Mouse (Mus musculus) liver, embryonic 14.5 days (tissue): ENCODE data around the gene Vapb. TPM values are rescaled to one million over a fixed set of nuclear protein-coding genes. Genes with fewer than 3 reads are reported as not detected.
"Not testable (repeated sequence)": the region's sequence is repeated elsewhere in the genome, so short reads cannot be mapped to it uniquely, and the experiment has no call there.

ENCODE experiments used
- ATAC-seq: fragments of 200-750 bp; cut with Nextera tagmentation; 2 replicates; pipeline ENCODE4 v1.8.0; 2017; ENCODE audit warnings: moderate number of reproducible peaks, mild to moderate bottlenecking, moderate library complexity; ENCODE audit not compliant: insufficient read depth
- DNase-seq, 3 experiments: peaks; one replicate each; pipeline ENCODE4 v3.0.0-alpha.2; 2012 to 2013; ENCODE audit warnings: low read depth in 3 of 3, low spot score in 3 of 3
- H3K27ac ChIP-seq: fragments of 300-500 bp; sonication (generic); 2 replicates; pipeline ENCODE4 v1.5.1; 2014; ENCODE audit warnings: moderate library complexity, mild to moderate bottlenecking, control low read depth, inconsistent platforms
- H3K27me3 ChIP-seq: fragments of 300-500 bp; sonication (generic); 2 replicates; pipeline ENCODE4 v1.6.1; 2014; ENCODE audit warnings: mild to moderate bottlenecking, low read length, moderate library complexity; ENCODE audit not compliant: control insufficient read depth, insufficient read depth
- H3K36me3 ChIP-seq: fragments of 300-500 bp; sonication (generic); replicated peaks from 2 replicates; pipeline ENCODE4 v1.6.1; 2014; ENCODE audit warnings: low read depth; ENCODE audit not compliant: control insufficient read depth, insufficient read depth
- H3K4me1 ChIP-seq, 2 experiments: fragments of 200-500 bp in 1 of 2; fragments of 300-500 bp in 1 of 2; sonication (generic) in 1 of 2; replicated peaks; 2 replicates each; pipeline ENCODE4 v1.6.1; 2012 to 2014; ENCODE audit warnings: antibody characterized with exemption in 1 of 2, inconsistent platforms in 1 of 2, low read length in 1 of 2; ENCODE audit not compliant: control insufficient read depth in 2 of 2, insufficient read depth in 2 of 2
- H3K4me2 ChIP-seq: fragments of 300-500 bp; sonication (generic); 2 replicates; pipeline ENCODE4 v1.6.1; 2014; ENCODE audit warnings: low read depth, mild to moderate bottlenecking, control low read depth, moderate library complexity
- H3K4me3 ChIP-seq, 2 experiments: fragments of 200-500 bp in 1 of 2; fragments of 300-500 bp in 1 of 2; sonication (generic) in 1 of 2; 2 replicates each; pipeline ENCODE4 v1.5.1; 2012 to 2014; ENCODE audit warnings: low read depth in 2 of 2, low read length in 2 of 2, mild to moderate bottlenecking in 2 of 2, control low read depth in 1 of 2, inconsistent platforms in 1 of 2, moderate library complexity in 1 of 2; ENCODE audit not compliant: insufficient read depth in 1 of 2
- H3K9ac ChIP-seq: fragments of 300-500 bp; sonication (generic); replicated peaks from 2 replicates; pipeline ENCODE4 v1.6.1; 2014; ENCODE audit warnings: mild to moderate bottlenecking, control low read depth, moderate library complexity
- H3K9me3 ChIP-seq: fragments of 300-500 bp; sonication (generic); 2 replicates; pipeline ENCODE4 v1.6.1; 2016; ENCODE audit warnings: low read length, mixed read lengths; ENCODE audit not compliant: control insufficient read depth
- CTCF ChIP-seq: IDR thresholded peaks from 2 replicates; pipeline ENCODE4 v1.5.1; 2016; ENCODE audit warnings: antibody characterized with exemption, low read depth, control low read depth
- EP300 ChIP-seq: IDR thresholded peaks from 2 replicates; pipeline ENCODE4 v1.6.1; 2016; ENCODE audit warnings: antibody characterized with exemption, low read depth
- WGBS: fragments of 180-500 bp; shearing (Covaris S2); extraction: QIAGEN DNeasy Blood & Tissue Kit; methylation state at CpG from one replicate; pipeline ENCODE4 v1.1.7; 2014; ENCODE audit not compliant: insufficient replicate concordance; 5-methylcytosine and 5-hydroxymethylcytosine counted together
- polyA plus RNA-seq, 2 experiments: library from polyadenylated mRNA; depleted of rRNA in 1 of 2; stranded (reverse) in 1 of 2; unstranded in 1 of 2; fragments of >200 nt; fragmentation: Nextera tagmentation in 1 of 2; extraction: Ambion mirVana in 1 of 2; gene quantifications; 2 replicates each; pipeline versions ENCODE4 v1.2.1 to v1.2.3; 2012 to 2014

Vapb gene
- polyA plus RNA-seq, 2 experiments: 5.8 to 8.3 TPM

DNA sequence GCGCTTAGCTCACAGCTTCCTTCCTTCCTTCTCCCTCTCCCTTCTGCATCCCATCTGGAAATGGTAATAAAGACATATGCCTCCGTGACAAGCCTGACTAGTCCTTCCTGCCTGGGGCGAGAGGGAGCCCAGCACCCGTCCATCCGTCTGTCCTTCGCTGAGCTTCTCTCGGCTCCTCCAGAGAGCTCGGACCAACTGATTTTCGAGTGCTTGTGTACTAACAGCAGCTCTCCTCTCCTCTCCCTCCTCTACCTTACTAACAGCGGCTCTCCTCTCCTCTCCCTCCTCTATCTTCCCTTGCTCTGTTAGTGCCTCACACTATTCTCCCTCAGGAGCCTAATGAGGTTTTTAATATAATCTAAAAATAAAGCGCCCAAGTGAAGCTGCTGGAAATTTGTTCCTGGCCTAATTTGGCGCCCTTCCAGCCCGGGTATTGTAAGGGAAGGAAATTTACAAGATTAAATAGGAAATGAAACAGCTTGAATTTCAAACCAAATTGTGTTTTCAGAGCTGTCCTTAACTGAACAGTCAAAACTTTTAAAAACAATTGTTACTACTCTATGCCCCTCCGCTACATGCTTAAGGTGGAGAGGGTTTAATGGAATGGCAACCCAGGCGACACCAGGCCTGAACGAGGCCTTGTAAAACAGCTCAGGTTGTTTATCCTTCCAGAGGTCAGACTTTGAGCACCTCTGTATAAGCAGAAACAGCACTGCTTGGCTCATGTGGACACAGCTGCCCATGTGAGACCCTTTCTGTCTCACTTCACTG lies 35.0 kb upstream of the Vapb start:
- ATAC-seq: no peak
- WGBS: 75% methylated on average over 16 of the region's 16 CpGs
- Histone ChIP-seq H3K4me3 (no peak overlapping the region), H3K9ac (no peak overlapping the region), H3K4me1 (no peaks in the 10 kb centered on the region), H3K9me3 (no peaks in the 10 kb centered on the region), H3K4me2 (no peak overlapping the region), H3K36me3 (peaks cover 12% of the 10 kb centered on the region), H3K27me3 (no peaks in the 10 kb centered on the region), H3K27ac (no peak overlapping the region)
- no peak for DNase-seq
- no peak for TF ChIP-seq CTCF
- TF ChIP-seq EP300: no peak

DNA sequence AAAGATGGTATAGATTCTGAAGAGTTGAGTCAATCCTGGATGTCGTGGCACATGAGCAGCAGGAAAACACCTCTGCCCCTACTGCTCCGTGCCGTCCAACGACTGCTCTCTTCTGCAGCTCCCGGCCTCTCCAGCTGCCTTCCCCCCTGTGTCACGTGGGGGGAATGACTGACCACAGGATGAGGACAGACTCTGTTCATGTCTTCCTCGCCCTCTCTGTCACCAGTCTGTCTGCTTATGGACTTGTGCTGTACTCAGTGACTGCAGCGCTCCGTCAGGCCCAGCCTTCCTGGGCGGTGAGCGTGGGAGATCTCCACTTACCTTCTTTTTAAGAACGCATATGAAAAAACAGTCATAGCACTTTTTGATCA lies 34.5 kb upstream of the Vapb start:
- Histone ChIP-seq H3K27ac (no peak overlapping the region), H3K4me3 (no peak overlapping the region), H3K4me1 (no peaks in the 10 kb centered on the region), H3K4me2 (no peak overlapping the region), H3K9me3 (no peaks in the 10 kb centered on the region), H3K9ac (no peak overlapping the region), H3K27me3 (no peaks in the 10 kb centered on the region), H3K36me3 (peaks cover 12% of the 10 kb centered on the region)
- WGBS: 82% methylated on average over 12 of the region's 12 CpGs
- TF ChIP-seq CTCF (no peak), EP300 (no peak)
- DNase-seq: no peak
- ATAC-seq: no peak

DNA sequence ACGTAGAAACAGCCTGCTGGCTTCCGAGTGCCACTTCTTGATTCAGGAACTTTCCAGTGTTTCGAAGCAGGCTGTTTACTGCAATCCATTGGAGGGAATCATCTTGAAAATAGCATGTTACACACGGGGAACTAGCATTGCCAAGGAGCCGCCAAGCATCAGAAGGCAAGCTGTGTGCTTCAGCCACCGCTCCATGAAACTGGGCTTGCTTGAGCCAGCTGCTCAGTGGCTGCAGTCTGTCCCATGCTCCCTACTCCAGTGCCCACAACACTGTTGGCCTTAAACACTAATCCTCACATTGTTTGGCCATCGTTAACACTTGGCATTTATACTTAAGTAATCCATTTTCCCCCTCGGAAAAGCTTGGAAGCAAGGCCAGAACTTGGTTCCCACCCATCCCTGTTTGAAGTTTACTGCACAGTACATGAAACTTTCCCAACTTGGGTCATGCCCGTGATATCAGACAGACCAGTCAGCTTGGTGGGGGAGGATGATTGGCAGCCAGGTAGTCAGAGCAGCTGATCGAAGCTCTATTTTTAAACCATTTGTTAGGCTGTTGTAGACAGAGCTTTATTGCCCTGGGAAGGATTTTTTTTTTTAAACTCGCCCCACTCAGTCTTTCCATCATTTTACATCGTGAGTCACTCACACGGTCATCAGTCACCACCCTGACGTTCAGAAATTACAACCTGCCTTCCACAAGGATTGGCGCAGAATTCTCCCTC lies 31.3 kb upstream of the Vapb start:
- Histone ChIP-seq H3K36me3 (peaks cover 6% of the 10 kb centered on the region), H3K4me1 (peaks cover 0 to 2% of the 10 kb centered on the region in 2 experiments; a peak in 1 of 4 replicates), H3K9ac (no peak overlapping the region), H3K9me3 (no peaks in the 10 kb centered on the region), H3K27me3 (no peaks in the 10 kb centered on the region), H3K4me3 (no peak overlapping the region), H3K27ac (no peak overlapping the region), H3K4me2 (no peak overlapping the region)
- 85% methylated on average over 15 of the region's 15 CpGs for WGBS
- ATAC-seq (no peak), DNase-seq (no peak)
- TF ChIP-seq CTCF: no peak
- TF ChIP-seq EP300: no peak

DNA sequence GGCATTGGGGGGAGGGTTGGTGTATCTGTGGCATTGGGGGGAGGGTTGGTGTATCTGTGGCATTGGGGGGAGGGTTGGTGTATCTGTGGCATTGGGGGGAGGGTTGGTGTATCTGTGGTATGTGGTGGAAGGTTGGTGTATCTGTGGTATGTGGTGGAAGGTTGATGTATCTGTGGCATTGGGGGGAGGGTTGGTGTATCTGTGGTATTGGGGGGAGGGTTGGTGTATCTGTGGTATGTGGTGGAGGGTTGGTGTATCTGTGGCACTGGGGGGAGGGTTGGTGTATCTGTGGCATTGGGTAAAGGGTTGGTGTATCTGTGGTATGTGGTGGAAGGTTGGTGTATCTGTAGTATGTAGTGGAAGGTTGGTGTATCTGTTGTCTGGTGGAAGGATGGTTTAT lies 29.7 kb upstream of the Vapb start:
- not testable (repeated sequence) for H3K27me3 ChIP-seq, H3K4me1 ChIP-seq, DNase-seq, H3K4me2 ChIP-seq, H3K9ac ChIP-seq, H3K4me3 ChIP-seq, H3K9me3 ChIP-seq, ATAC-seq, H3K36me3 ChIP-seq, H3K27ac ChIP-seq

DNA sequence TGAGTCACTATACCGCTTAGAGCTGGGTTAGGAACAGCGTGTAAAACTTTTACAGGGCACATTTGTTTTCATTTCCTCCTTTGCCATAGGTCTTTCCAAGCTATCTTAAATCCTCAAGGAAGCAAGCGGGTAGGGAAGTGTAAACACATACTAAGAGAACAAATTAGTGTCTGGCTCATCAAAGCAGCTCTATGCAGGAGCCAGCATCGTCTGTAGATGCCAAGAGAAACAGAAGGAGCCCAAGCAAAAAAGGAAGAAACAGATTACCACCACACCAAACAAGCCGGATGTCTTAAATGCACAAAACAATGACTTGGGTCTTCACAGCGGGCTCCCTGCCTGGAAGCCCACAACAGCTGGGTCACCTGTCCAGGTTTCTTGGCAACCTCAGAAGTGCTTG lies 27.1 kb upstream of the Vapb start:
- 67% methylated on average over 6 of the region's 6 CpGs for WGBS
- TF ChIP-seq CTCF: no peak
- no peak for TF ChIP-seq EP300
- peaks cover 0 to 2% of the 10 kb centered on the region in 2 experiments; a peak in 1 of 4 replicates for H3K4me1 ChIP-seq
- no peaks in the 10 kb centered on the region for H3K9me3 ChIP-seq
- H3K9ac ChIP-seq: no peak overlapping the region
- H3K27me3 ChIP-seq: no peaks in the 10 kb centered on the region
- no peak overlapping the region for H3K27ac ChIP-seq
- no peaks in the 10 kb centered on the region for H3K36me3 ChIP-seq
- H3K4me3 ChIP-seq: no peak overlapping the region
- no peak for ATAC-seq
- DNase-seq: no peak
- no peak overlapping the region for H3K4me2 ChIP-seq
